In genomic region chr1:135670397-135671130, GRCm38 (mm10) we compare ENCODE assay signal across 8 mouse cellular contexts. TPM values are rescaled to one million over a fixed set of nuclear protein-coding genes. Genes with fewer than 3 reads are reported as not detected.
DNase-seq lines count a peak whose midpoint lies in the region; ATAC-seq and TF ChIP-seq lines count a peak whose summit lies in the region.

No protein-coding gene starts in this region.

- no peaks in the 10 kb centered on the region for H3K9me3 ChIP-seq in forebrain, embryonic 11.5 days (ENCODE audit: control insufficient read depth, low read length)
- H3K9me3 ChIP-seq in heart, embryonic 16.5 days (replicated peaks; ENCODE audit: control insufficient read depth, low read length) = no peaks in the 10 kb centered on the region
- H3K9me3 ChIP-seq in liver, embryonic 14.5 days (ENCODE audit: control insufficient read depth, low read length) = no peaks in the 10 kb centered on the region
- H3K9me3 ChIP-seq in neural tube, embryonic 11.5 days (ENCODE audit: control insufficient read depth, low read length) = no peaks in the 10 kb centered on the region

- no peak overlapping the region for H3K27ac ChIP-seq in forebrain, embryonic 11.5 days (ENCODE audit: low read depth, low read length)
- H3K27ac ChIP-seq in heart, embryonic 16.5 days (ENCODE audit: low read length) = peak overlapping the region; percentile 19
- H3K27ac ChIP-seq in liver, embryonic 14.5 days = no peak overlapping the region
- H3K27ac ChIP-seq in neural tube, embryonic 11.5 days (ENCODE audit: low read depth, low read length) = no peak overlapping the region

- H3K4me2 ChIP-seq in forebrain, embryonic 11.5 days (ENCODE audit: low read depth, low read length, severe bottlenecking) = no peak overlapping the region
- H3K4me2 ChIP-seq in heart, embryonic 16.5 days (ENCODE audit: low read depth, low read length) = peak overlapping the region; percentile 54; the same call in 1 of the 2 replicates
- H3K4me2 ChIP-seq in liver, embryonic 14.5 days (ENCODE audit: low read depth) = 0 out of 2 replicates have a peak overlapping the region, but pooled peaks have one; percentile 5
- no peak overlapping the region for H3K4me2 ChIP-seq in neural tube, embryonic 11.5 days (ENCODE audit: low read depth)

- peak overlapping the region; percentile 17; the same call in 1 of the 2 replicates for H3K9ac ChIP-seq in forebrain, embryonic 11.5 days (ENCODE audit: low read length)
- H3K9ac ChIP-seq in heart, embryonic 16.5 days (ENCODE audit: low read length) = 0 out of 2 replicates have a peak overlapping the region, but pooled peaks have one; percentile 41
- H3K9ac ChIP-seq in liver, embryonic 14.5 days (replicated peaks) = no peak overlapping the region
- peak overlapping the region; percentile 14 for H3K9ac ChIP-seq in neural tube, embryonic 11.5 days (ENCODE audit: low read length)

- WGBS in forebrain, embryonic 11.5 days = 14% methylated on average over 13 of the region's 13 CpGs
- 9% methylated on average over 13 of the region's 13 CpGs for WGBS in heart, embryonic 16.5 days
- 11% methylated on average over 13 of the region's 13 CpGs for WGBS in liver, embryonic 14.5 days (ENCODE audit: insufficient replicate concordance)
- 10% methylated on average over 13 of the region's 13 CpGs for WGBS in neural tube, embryonic 11.5 days

- peak; percentile 87 for ATAC-seq in forebrain, embryonic 11.5 days (replicated peaks; ENCODE audit: low FRiP score)
- ATAC-seq in heart, embryonic 16.5 days (replicated peaks; ENCODE audit: extremely low read depth, insufficient read depth, low FRiP score) = peak; percentile 76
- ATAC-seq in liver, embryonic 14.5 days (ENCODE audit: insufficient read depth) = no peak
- peak; percentile 85 for ATAC-seq in neural tube, embryonic 11.5 days (ENCODE audit: insufficient read depth, low FRiP score, low TSS enrichment)

- H3K36me3 ChIP-seq in forebrain, embryonic 11.5 days (ENCODE audit: control insufficient read depth, insufficient read depth, low read length) = no peaks in the 10 kb centered on the region
- no peaks in the 10 kb centered on the region for H3K36me3 ChIP-seq in heart, embryonic 16.5 days (ENCODE audit: control insufficient read depth, insufficient read depth)
- no peaks in the 10 kb centered on the region for H3K36me3 ChIP-seq in liver, embryonic 14.5 days (replicated peaks; ENCODE audit: control insufficient read depth, insufficient read depth, low read depth)
- no peaks in the 10 kb centered on the region for H3K36me3 ChIP-seq in neural tube, embryonic 11.5 days (ENCODE audit: control insufficient read depth, insufficient read depth, low read length)

- no peaks in the 10 kb centered on the region for H3K27me3 ChIP-seq in forebrain, embryonic 11.5 days (ENCODE audit: control insufficient read depth, insufficient read depth, low read length)
- H3K27me3 ChIP-seq in heart, embryonic 16.5 days (ENCODE audit: control insufficient read depth, insufficient read depth, low read length) = no peaks in the 10 kb centered on the region
- no peaks in the 10 kb centered on the region for H3K27me3 ChIP-seq in liver, embryonic 14.5 days (ENCODE audit: control insufficient read depth, insufficient read depth, low read length)
- H3K27me3 ChIP-seq in neural tube, embryonic 11.5 days (ENCODE audit: control insufficient read depth, insufficient read depth, low read length) = no peaks in the 10 kb centered on the region

- TF ChIP-seq CTCF in liver, embryonic 14.5 days (IDR thresholded peaks at IDR 0.05; ENCODE audit: low read depth) = peak; percentile 97

- no peak overlapping the region for H3K4me3 ChIP-seq in forebrain, embryonic 11.5 days (ENCODE audit: low read depth, low read length)
- peak overlapping the region; percentile 20; the same call in 1 of the 2 replicates for H3K4me3 ChIP-seq in heart, embryonic 16.5 days (ENCODE audit: low read length)
- no peak overlapping the region for H3K4me3 ChIP-seq in liver, embryonic 14.5 days (ENCODE audit: insufficient read depth in 1 of 2, low read depth in 2 of 2, low read length in 2 of 2)
- no peak overlapping the region for H3K4me3 ChIP-seq in neural tube, embryonic 11.5 days (ENCODE audit: low read depth, low read length)

- no peak for TF ChIP-seq EP300 in liver, embryonic 14.5 days (IDR thresholded peaks at IDR 0.05; ENCODE audit: low read depth)

- 0 out of 2 replicates have a peak, but pooled peaks cover 2% of the 10 kb centered on the region for H3K4me1 ChIP-seq in forebrain, embryonic 11.5 days (replicated peaks; ENCODE audit: control insufficient read depth, insufficient read depth, low read length)
- peaks cover 43% of the 10 kb centered on the region for H3K4me1 ChIP-seq in heart, embryonic 16.5 days (ENCODE audit: control insufficient read depth, insufficient read depth, low read length)
- peaks cover 0 to 5% of the 10 kb centered on the region in 2 experiments; a peak in 1 of 4 replicates for H3K4me1 ChIP-seq in liver, embryonic 14.5 days (replicated peaks; ENCODE audit: control insufficient read depth in 2 of 2, insufficient read depth in 2 of 2, low read length in 1 of 2)
- peaks cover 11% of the 10 kb centered on the region for H3K4me1 ChIP-seq in neural tube, embryonic 11.5 days (ENCODE audit: control insufficient read depth, insufficient read depth, low read length)

- DNase-seq in CD8-positive naive resting alpha-beta T cell, adult 2 months (ENCODE audit: low read depth in 2 of 2, low spot score in 2 of 2) = peak; percentile 68 to 69
- peak; percentile 35 for DNase-seq in c-Kit-negative CD71-positive TER-119-positive erythroid progenitor cells, embryonic 14.5 days (ENCODE audit: low read depth, low spot score)
- peak; percentile 92 for DNase-seq in forebrain, embryonic 11.5 days (ENCODE audit: low spot score)
- DNase-seq in kidney, postnatal 25 days = peak; percentile 77 to 85
- peak in 2 of 3 experiments; percentile 28 to 34 for DNase-seq in liver, embryonic 14.5 days (ENCODE audit: low read depth in 3 of 3, low spot score in 3 of 3)
- peak; percentile 86 for DNase-seq in neural tube, embryonic 11.5 days (ENCODE audit: low spot score)
- DNase-seq in telencephalon, adult 2 months (ENCODE audit: low read depth, low spot score) = peak; percentile 82

RNA-seq across cellular contexts. Expression of gene Csrp1, which starts 49.3 kb away (rescaled TPM):
- 37.1 and 39.1 TPM in 2 replicates for polyA plus RNA-seq in forebrain, embryonic 11.5 days (2014; fragmentation: Nextera tagmentation; extraction: Ambion mirVana)
- 160 and 174 TPM in 2 replicates for polyA plus RNA-seq in heart, embryonic 16.5 days (2015; fragmentation: Nextera tagmentation; extraction: Ambion mirVana)
- polyA plus RNA-seq in liver, embryonic 14.5 days (2012; rRNA removed) = 35.7 and 38.2 TPM in 2 replicates
- polyA plus RNA-seq in liver, embryonic 14.5 days (2014; fragmentation: Nextera tagmentation; extraction: Ambion mirVana) = 33.8 and 34.7 TPM in 2 replicates
- polyA plus RNA-seq in neural tube, embryonic 11.5 days (2014; fragmentation: Nextera tagmentation; extraction: Ambion mirVana) = 47.5 and 51.1 TPM in 2 replicates

Comparison
In these comparisons a context has a peak if more than half of its experiments do, and no peak if none do; other contexts are left out.
1. DNase-seq: peak in every context shown above with its lines; median percentile 92 in forebrain, embryonic 11.5 days; 86 in neural tube, embryonic 11.5 days; 82 in telencephalon, adult 2 months; 81 in kidney, postnatal 25 days; 68 in CD8-positive naive resting alpha-beta T cell, adult 2 months; 35 in c-Kit-negative CD71-positive TER-119-positive erythroid progenitor cells, embryonic 14.5 days; 31 in liver, embryonic 14.5 days.
2. H3K4me2 ChIP-seq: peak in heart, embryonic 16.5 days (single experiment) and liver, embryonic 14.5 days (single experiment); none in forebrain, embryonic 11.5 days (single experiment) and neural tube, embryonic 11.5 days (single experiment).